Mouse (Mus musculus): ENCODE measurements around the gene Trim63.

DNA sequence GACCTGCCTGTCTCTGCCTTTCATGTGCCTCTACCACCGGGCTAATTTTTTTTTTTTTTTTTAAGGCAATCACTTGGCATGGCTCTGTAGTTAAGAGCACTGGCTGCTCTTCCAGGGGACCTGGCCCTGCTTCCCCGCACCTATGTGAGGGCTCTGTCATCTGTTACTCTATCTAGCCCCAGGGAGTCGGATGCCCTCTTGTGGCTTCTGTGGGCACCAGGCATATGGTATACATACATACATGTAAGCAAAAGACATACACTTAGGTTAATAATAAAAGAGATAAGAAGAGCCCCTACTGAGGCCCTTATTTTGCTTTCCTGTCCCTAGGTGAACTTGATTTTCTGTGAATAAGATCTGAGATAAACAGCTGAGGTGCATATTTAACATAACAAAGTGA lies 29.7 kb downstream of the Trim63 start:
- no peak for TF ChIP-seq GATA1 (IDR thresholded peaks at IDR 0.05; ENCODE audit: borderline replicate concordance, low read length)
- no peak for TF ChIP-seq FLI1 (IDR thresholded peaks at IDR 0.05; ENCODE audit: low read length)
